Mouse (Mus musculus) stomach, postnatal 0 days (tissue): ENCODE data around the gene Vps29.
A peak's percentile ranks its signal among the peaks of the same experiment; 100 is the strongest.

Source experiments
- CTCF ChIP-seq: IDR thresholded peaks from 2 replicates; pipeline ENCODE4 v1.5.1; 2016; ENCODE audit warnings: antibody characterized with exemption, low read depth, mild to moderate bottlenecking, moderate library complexity
- EP300 ChIP-seq: optimal IDR thresholded peaks from 2 replicates; pipeline ENCODE3; 2016; ENCODE audit warnings: antibody characterized with exemption

DNA sequence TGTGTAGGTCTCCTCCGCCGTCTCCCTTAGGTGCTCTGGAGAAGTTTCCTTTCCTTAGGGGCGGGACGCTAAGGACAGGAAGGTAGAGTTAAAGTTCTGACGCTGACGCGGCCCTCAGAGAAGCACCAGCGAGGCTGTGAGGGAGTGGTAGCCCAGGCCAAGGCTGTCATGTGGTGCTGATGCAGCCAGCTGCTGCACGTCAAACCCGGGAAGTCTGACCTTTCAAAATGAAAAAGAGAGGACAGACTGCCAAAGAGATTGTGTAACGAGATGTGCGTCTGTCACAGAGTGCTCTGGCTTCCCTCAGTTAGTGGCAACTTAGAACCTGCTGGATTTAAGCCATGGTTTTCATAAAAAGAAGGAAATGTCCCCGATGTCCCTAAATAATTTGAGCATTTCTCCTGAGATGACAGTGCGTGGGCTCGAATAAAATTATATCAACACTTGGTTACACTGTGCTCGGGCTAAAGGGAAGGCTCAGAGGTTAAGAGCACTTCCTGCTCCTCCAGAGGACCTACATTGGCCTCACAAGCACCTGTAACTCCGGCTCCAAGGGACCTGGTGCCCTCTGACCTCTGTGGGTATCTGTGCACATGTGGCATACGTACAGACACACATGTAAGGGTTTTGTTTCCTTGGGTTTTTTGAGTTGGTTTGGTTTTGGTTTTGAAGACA is 46.6 kb downstream of the Vps29 start:
- TF ChIP-seq CTCF (no peak), EP300 (peak; percentile 45)
